Mouse (Mus musculus) megakaryocyte-erythroid progenitor cell, adult 5-6 weeks (primary cell): ENCODE data around the gene Ppil4. TPM values are rescaled to one million over a fixed set of nuclear protein-coding genes. Genes with fewer than 3 reads are reported as not detected.
A peak's percentile ranks its signal among the peaks of the same experiment; 100 is the strongest.

Experiments
- ATAC-seq: replicated peaks from 2 replicates; pipeline ENCODE4 v1.8.0; 2016; ENCODE audit warnings: mild to moderate bottlenecking, inconsistent platforms; ENCODE audit not compliant: severe bottlenecking, poor library complexity, low FRiP score, low TSS enrichment
- total RNA-seq, 2 experiments: library from RNA; stranded (forward) in 1 of 2; stranded (reverse) in 1 of 2; fragments of 200-1000, 215-1000 nt in 1 of 2; fragments of >200 nt in 1 of 2; fragmentation: Nextera tagmentation in 1 of 2; gene quantifications; 2 replicates each; pipeline ENCODE4 v1.2.3; 2014 to 2017

Ppil4 gene
- total RNA-seq, 2 experiments from 2014 or later: 36.4 to 111 TPM

GRCm38 (mm10) chr10:7820171-7820570 is 27.5 kb downstream of the Ppil4 start:
- ATAC-seq: no peak

- no peak for ATAC-seq
Measured at GRCm38 (mm10) chr10:7821981-7822380, 29.3 kb downstream of the Ppil4 start.

- no peak for ATAC-seq
Measured at GRCm38 (mm10) chr10:7824663-7825280, 32.1 kb downstream of the Ppil4 start.

- ATAC-seq: no peak
Measured at GRCm38 (mm10) chr10:7825281-7825665, 32.6 kb downstream of the Ppil4 start.

- ATAC-seq: no peak
Measured at GRCm38 (mm10) chr10:7826106-7826505, 33.4 kb downstream of the Ppil4 start.

GRCm38 (mm10) chr10:7832171-7832676 is 39.5 kb downstream of the Ppil4 start, which contains the start of gene Zc3h12d:
Gene Zc3h12d (plus strand): TSS chr10:7832470.
- peak; percentile 69 for ATAC-seq

- no peak for ATAC-seq
Measured at GRCm38 (mm10) chr10:7833377-7834165, 40.9 kb downstream of the Ppil4 start.

GRCm38 (mm10) chr10:7834671-7835225 is 42.1 kb downstream of the Ppil4 start:
- no peak for ATAC-seq

GRCm38 (mm10) chr10:7836902-7837301 is 44.2 kb downstream of the Ppil4 start:
- no peak for ATAC-seq

- no peak for ATAC-seq
Measured at GRCm38 (mm10) chr10:7837446-7837845, 44.8 kb downstream of the Ppil4 start.

- no peak for ATAC-seq
Measured at GRCm38 (mm10) chr10:7838036-7838435, 45.3 kb downstream of the Ppil4 start.

GRCm38 (mm10) chr10:7838874-7839421 is 46.3 kb downstream of the Ppil4 start:
- ATAC-seq: no peak

- no peak for ATAC-seq
Measured at GRCm38 (mm10) chr10:7839551-7840352, 47.1 kb downstream of the Ppil4 start.

- ATAC-seq: no peak
Measured at GRCm38 (mm10) chr10:7840353-7840733, 47.7 kb downstream of the Ppil4 start.

GRCm38 (mm10) chr10:7840785-7841184 is 48.1 kb downstream of the Ppil4 start:
- ATAC-seq: no peak

- peak; percentile 54; the same call in 1 of the 2 replicates for ATAC-seq
Measured at GRCm38 (mm10) chr10:7841571-7842080, 48.9 kb downstream of the Ppil4 start.

- no peak for ATAC-seq
Measured at GRCm38 (mm10) chr10:7843181-7843580, 50.5 kb downstream of the Ppil4 start.

- no peak for ATAC-seq
Measured at GRCm38 (mm10) chr10:7844161-7844560, 51.5 kb downstream of the Ppil4 start.

GRCm38 (mm10) chr10:7845136-7845535 is 52.4 kb downstream of the Ppil4 start:
- no peak for ATAC-seq
